Mouse (Mus musculus): ENCODE data around the gene Prss33.
"Not testable (repeated sequence)": the region's sequence is repeated elsewhere in the genome, so short reads cannot be mapped to it uniquely, and the experiment has no call there.

The Prss33 gene

GRCm38 (mm10) chr17:23836006-23836575, at the start of gene Prss33:
Prss33 (minus strand) TSS chr17:23836056.
- DNase-seq (ENCODE audit: low read depth), result no peak

DNA sequence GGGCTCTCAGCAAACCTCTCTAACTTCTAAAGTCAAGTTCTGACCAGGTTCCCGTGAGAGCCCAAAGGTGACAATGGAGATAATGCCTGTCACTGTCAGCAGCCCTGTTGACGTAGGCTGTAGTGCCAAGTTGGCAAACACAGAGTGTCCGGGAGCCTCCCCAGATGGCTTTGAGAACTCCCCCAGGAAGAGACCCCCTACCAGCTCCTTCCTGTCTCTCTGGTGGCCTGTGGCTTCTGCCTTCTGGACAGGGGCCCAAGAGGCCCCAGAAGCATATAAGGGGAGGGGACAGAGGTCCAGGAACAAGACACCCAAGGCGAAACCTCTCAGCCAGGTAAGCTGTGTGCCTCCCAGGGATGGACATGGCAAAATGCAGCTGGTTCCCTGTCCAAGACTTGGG, 44.7 kb upstream of the Prss33 start, which contains the start of the genes Dcpp1 and Dcpp2:
Gene Dcpp1, plus strand, starts transcription at position 301 of the 400 bp plus-strand sequence.
Gene Dcpp2, plus strand, starts transcription at position 305 of the 400 bp plus-strand sequence.
- DNase-seq (ENCODE audit: low read depth), result not testable (repeated sequence)

DNA sequence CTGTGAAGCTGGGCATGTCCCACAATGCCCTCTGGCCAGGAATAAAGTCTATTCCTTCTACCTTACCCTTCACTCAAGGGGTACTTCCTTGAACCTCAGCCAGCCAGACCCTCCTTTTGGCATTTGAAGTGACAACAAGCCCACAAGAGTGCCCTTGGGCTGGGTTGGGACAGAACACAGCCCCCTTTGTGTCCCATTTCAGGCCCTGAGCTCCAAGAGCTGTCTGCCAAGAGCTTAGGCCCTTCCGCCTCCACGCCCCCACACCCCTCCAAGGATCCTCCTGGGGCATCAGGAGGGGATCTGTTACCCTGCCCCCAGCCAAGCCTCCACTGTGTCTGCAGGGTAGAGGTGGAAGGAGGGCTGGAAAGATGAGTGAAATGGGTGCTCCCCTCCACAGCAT, 41.3 kb upstream of the Prss33 start:
- no peak for DNase-seq (ENCODE audit: low read depth)

- DNase-seq (ENCODE audit: low read depth), result no peak
These were observed 40.9 kb upstream of the Prss33 start for GRCm38 (mm10) chr17:23876741-23877140.

- peak; percentile 46 for DNase-seq (ENCODE audit: low read depth)
These were observed 38.3 kb upstream of the Prss33 start for GRCm38 (mm10) chr17:23873884-23874856.

GRCm38 (mm10) chr17:23868513-23868912, 32.7 kb upstream of the Prss33 start:
- no peak for DNase-seq (ENCODE audit: low read depth)

DNA sequence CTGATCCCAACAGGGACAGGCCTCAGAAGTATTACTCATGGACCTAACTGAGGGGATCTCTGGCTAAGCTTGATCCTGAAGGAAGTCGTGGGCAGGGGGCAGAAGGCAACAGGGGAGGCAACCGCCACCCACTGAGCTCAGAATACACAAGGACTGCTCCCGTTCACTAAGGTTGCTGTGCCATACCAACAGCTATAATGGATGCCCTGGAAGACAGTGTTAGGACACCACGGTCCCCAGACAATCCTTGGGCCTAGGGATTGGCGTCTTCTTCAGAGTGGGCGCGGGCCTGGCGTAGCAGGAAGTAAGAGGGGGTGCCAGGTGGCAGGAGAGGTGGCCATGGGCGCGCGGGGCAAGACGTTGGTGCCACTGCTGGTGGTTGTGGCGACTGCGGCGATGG, 31.9 kb upstream of the Prss33 start, which contains the start of gene Prss21:
Gene Prss21, plus strand, starts transcription at position 301 of the 400 bp plus-strand sequence.
- no peak for DNase-seq (ENCODE audit: low read depth)

- no peak for DNase-seq (ENCODE audit: low read depth)
These were observed 27.1 kb upstream of the Prss33 start for GRCm38 (mm10) chr17:23862926-23863325.

GRCm38 (mm10) chr17:23857913-23858312, 22.1 kb upstream of the Prss33 start:
- no peak for DNase-seq (ENCODE audit: low read depth)

DNA sequence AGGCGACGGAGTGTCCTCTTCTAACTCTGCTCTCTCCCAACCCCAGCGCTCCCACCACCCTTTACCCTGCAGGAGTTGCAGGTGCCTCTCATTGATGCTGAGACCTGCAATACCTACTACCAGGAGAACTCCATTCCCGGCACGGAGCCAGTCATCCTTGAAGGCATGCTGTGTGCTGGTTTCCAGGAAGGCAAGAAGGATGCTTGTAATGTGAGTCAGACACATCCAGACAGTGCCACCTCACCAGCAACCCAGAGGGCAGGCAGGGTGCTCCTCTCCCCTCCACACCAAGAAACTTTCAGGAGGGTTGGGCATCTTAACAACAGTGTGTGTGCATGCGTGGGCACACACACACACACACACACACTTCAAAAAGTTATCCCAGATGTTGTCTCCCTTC, 21.3 kb upstream of the Prss33 start:
- no peak for DNase-seq (ENCODE audit: low read depth)

GRCm38 (mm10) chr17:23854229-23854765, 18.4 kb upstream of the Prss33 start:
- DNase-seq (ENCODE audit: low read depth), result no peak

GRCm38 (mm10) chr17:23853292-23853691, 17.4 kb upstream of the Prss33 start:
- DNase-seq (ENCODE audit: low read depth), result peak; percentile 72

DNA sequence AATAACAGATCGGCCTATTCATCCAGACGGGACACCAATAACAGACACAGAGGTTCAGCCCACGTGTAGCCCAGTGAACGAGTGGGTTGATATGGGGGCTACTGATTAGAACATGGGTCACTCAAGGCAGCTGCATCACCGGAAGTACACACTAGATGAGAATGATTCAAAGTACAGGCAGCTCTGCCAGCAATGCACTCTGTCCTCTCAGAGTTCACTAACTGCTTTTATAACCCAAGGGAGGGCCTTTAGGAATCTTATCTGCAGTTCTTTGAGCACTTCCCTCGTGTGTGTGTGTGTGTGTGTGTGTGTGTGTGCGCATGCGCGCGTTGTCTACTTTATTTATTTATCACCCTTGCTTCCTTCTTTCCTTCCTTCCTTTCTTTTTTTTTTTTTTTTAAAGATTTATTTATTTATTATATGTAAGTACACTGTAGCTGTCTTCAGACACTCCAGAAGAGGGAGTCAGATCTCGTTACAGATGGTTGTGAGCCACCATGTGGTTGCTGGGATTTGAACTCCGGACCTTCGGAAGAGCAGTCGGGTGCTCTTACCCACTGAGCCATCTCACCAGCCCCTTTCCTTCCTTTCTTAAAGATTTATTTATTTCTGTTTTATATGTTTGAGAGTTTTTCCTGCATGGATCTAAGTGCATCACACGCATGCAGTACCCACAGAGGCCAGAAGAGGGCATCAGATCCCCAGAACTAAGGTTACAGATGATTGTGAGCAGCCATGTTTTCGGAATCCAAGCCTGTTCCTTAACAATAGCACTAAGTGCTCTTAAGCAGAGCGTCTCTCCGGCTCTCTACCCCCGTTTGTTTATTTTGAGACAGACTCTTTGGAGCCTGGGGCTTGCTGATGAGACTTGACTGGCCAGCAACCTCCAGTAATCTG, 15.2 kb upstream of the Prss33 start:
- peak; percentile 83 for DNase-seq (ENCODE audit: low read depth)

DNA sequence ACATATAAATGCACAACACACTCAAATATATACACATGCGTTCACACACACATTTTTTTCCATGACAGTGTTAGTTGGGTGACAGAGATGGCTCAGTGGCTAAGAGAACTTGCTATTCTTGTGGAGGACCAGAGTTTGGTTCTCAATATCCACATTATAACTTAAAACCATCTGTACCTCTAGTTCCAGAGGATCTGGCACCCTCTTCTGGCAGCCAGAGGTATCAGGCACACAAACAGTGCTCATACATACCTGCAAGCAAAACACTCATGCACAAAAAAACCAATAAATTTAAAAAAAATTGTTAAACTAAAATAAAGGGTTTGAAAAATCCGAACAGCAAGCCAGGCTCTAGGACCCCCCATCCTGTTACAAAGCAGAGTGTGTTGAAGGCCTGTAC, 14.2 kb upstream of the Prss33 start:
- peak; percentile 43 for DNase-seq (ENCODE audit: low read depth)

- peak; percentile 84 for DNase-seq (ENCODE audit: low read depth)
These were observed 8.0 kb upstream of the Prss33 start, which contains the start of the genes Prss32 and Prss41 for GRCm38 (mm10) chr17:23843812-23844273. Prss32 (plus strand) TSS chr17:23843855. Prss41 (minus strand) TSS chr17:23844172.

GRCm38 (mm10) chr17:23843141-23843811, 7.4 kb upstream of the Prss33 start:
- peak; percentile 58 for DNase-seq (ENCODE audit: low read depth)

GRCm38 (mm10) chr17:23841145-23841544, 5.3 kb upstream of the Prss33 start:
- DNase-seq (ENCODE audit: low read depth), result peak; percentile 89

DNA sequence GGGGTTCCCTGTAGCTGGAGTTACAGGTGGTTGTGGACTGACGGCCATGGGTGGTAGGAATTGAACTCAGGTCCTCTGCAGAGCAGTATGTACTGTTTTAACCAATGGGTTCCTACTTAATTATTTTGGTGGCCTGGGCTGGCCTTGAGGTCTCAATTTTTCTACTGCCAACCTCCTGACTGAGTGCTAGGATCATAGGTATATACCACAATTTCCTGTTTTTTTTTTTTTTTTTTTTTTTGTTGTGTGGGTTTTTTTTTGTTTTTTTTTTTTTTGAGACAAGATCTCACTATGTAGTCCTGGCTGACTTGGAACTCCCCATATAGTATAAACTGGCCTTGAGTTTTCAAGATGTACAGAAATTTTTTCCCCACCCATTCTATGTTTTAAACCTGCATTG, 4.7 kb downstream of the Prss33 start:
- DNase-seq (ENCODE audit: low read depth), result peak; percentile 56

DNA sequence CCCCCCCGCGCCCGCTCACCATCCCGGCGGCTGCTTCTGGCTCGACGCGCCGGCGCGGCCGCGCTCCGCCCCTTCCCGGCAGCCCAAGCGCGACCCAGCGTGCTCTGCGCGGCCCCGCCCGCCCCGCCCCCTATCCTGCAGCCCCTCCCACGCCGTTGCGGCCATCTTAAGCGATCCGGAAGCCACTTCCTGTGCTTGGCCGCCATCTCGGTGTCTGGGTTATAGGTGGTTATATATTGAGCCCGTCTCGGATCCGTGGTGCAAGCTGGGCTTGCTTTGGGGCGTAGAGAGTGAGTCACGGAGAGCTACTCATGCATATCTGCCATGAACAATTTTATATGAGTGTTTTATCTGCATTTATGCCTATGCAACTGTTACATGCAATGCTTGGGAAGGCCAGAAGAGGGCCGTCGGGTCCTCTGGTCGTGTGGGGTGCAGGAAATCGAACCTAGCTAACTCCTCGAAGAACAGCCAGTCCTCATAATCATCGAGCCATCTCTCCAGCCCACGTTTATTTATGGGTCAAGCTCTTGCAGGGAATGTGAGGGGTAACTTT, 6.7 kb downstream of the Prss33 start, which contains the start of gene Elob:
Gene Elob, minus strand, starts transcription at position 73 of the 556 bp plus-strand sequence.
- DNase-seq (ENCODE audit: low read depth), result peak; percentile 95

DNA sequence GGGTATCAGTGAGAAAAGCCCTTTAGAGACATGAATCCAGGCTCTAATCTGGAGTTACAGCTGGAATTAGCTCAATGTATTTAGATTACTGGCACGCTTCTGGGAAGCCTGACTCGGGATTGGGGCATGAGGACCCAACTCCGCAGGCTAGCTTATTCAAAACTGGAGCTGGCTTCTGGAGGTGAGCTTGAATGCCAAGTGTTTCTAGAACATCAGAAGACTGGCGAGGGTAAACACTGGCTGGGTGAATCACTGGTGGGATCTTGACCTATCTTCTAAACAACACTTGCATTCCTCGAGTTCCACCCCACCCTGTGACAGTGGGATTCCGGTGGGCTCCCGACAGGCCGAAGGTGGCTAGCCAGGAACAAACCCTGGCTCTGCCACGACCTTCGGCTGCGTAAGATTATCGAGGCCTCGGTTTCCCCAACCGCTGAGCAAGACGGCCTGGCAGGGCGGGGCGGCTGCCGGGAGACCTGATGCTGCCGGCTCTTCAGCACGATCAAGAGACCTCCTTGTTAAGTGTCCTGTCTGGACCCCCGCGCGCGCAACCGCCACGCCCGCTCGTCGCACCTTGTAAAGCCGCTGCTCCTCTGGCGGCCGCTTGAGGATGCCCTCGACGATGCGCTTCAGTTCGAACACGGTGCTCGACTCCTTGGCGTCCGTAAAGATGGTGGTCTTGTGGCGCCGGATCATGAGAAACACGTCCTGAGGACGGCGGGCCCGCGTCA, 7.4 kb downstream of the Prss33 start:
- DNase-seq (ENCODE audit: low read depth), result peak; percentile 79

All from induced T-regulatory cell, adult 2 months (primary cell).